Mouse (Mus musculus) heart, postnatal 0 days (tissue): ENCODE data around the gene Srrt.

Experiments
- CTCF ChIP-seq: IDR thresholded peaks from 2 replicates; pipeline ENCODE4 v1.5.1; 2016; ENCODE audit warnings: antibody characterized with exemption, control low read depth, low read depth
- EP300 ChIP-seq: IDR thresholded peaks from 2 replicates; pipeline ENCODE4 v1.6.1; 2016; ENCODE audit warnings: antibody characterized with exemption, low read depth

DNA sequence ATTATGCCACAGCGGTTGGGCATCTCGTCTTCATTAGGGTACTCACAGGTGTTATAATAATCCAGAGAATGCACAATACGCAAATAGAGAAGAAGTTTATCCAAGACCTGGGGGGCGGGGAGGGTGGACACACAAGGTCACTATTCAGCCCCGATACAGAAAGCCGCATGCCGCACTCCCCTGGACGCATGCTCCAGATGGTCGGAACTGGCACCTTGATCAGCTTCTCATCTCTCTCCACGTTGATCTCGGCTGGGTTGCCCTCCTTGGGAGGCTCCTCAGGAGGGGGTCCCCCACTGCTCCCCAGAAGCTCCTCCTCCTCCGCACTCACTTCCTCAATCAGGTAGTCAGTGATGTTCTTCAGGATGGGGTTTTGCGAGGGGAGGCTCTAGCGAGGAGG, 10.3 kb downstream of the Srrt start:
- TF ChIP-seq CTCF, result no peak
- no peak for TF ChIP-seq EP300
